Mouse (Mus musculus) spleen, adult 2 months (tissue): ENCODE measurements at regions not wholly inside any gene's neighbourhood (a gene's known extent, or its start where the extent isn't known, plus 50 kb on each side); places are given as distances from the start of the nearest gene placed in this dataset.

ENCODE experiments used
- CTCF ChIP-seq: fragments of 200-500 bp; IDR thresholded peaks from 2 replicates; pipeline ENCODE4 v1.5.1; 2011; ENCODE audit warnings: mild to moderate bottlenecking, inconsistent platforms; ENCODE audit not compliant: insufficient read depth, insufficient read length, insufficient replicate concordance; ENCODE audit errors: extremely low read depth
- POLR2A ChIP-seq: fragments of 200-500 bp; IDR thresholded peaks from 2 replicates; pipeline ENCODE4 v1.6.1; 2011; ENCODE audit warnings: low read depth, low read length, inconsistent platforms

DNA sequence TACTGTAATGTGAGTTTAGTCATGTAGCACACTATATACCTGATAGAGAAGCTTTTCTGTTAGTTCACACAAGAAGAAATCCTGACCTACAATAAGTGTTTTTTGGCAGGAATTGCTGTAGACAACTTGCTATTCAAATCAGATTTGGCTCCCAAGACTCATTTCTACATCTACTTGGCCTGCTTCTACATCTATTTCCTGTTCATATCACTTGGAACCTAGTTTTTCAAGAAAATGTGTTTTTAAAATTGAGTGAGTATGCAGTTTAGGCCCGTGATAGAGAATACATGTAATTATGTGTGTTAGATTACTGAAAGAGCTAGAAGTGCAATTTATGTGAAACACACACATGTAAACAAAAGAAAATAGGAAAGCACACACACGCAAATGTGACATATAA, 176.4 kb upstream of the Paip1 start:
- TF ChIP-seq CTCF: no peak
- TF ChIP-seq POLR2A: no peak
